Mouse (Mus musculus): Measurements from ENCODE around the gene Flnb. TPM values are rescaled to one million over a fixed set of nuclear protein-coding genes. Genes with fewer than 3 reads are reported as not detected.

Gene Flnb
- polyA plus RNA-seq, 1 experiment from 2014 or later = 14.4 TPM

DNA sequence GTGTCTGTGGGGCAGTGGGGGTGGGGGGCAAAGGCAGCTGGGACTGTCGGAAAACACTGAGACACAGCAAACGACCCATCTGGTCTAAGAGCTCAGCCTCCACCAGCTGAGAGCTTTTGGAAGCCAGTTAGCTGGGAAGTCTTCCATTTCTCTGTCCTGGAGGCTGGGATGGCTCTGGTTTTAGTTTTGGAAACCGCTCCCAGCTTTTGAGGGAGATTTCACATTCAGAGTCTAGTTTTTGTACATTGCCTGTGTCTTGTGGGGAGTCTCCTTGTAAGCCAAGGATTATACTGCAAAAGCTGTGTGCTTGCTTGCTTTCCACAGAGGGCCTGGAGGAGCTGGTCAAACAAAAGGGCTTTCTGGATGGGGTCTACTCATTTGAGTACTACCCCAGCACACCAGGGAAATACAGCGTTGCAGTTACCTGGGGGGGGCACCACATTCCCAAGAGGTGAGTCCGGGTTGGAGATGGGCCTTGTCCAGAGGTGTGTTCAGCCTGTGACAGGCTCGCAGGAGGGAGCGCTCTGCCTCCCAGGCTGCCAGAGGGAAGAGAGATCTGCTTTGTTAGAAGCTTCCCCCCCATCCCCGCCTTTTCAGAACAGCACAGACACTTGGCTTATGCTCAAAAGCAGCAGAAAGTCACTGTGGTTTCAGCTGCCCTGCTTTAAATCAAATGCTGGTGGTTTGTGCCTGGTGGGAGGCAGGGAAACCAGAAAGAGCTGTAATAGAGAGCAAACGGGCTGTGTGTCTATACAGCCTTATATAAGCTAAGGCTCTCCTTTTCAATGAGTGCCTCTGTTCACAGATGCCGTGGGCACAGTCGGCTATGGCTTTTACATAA is 71.3 kb downstream of the Flnb start:
- Histone ChIP-seq H3K36me3 (ENCODE audit: control insufficient read depth, insufficient read depth, low read length) (no peaks in the 10 kb centered on the region; the same call in none of the 2 replicates), H3K4me2 (ENCODE audit: low read depth) (no peak overlapping the region), H3K9ac (ENCODE audit: low read length) (peak overlapping the region; percentile 27), H3K27me3 (ENCODE audit: control insufficient read depth, insufficient read depth, low read length) (no peaks in the 10 kb centered on the region), H3K4me1 (ENCODE audit: control insufficient read depth, insufficient read depth, low read length) (no peaks in the 10 kb centered on the region), H3K9me3 (ENCODE audit: control insufficient read depth, low read length) (no peaks in the 10 kb centered on the region), H3K4me3 (ENCODE audit: low read depth, low read length) (no peak overlapping the region), H3K27ac (ENCODE audit: low read depth, low read length) (peak overlapping the region; percentile 78)
- DNase-seq (ENCODE audit: low spot score) = peak; percentile 26
- ATAC-seq (ENCODE audit: insufficient read depth, low FRiP score, low TSS enrichment) = peak; percentile 81
- WGBS = 52% methylated on average over 11 of the region's 11 CpGs

DNA sequence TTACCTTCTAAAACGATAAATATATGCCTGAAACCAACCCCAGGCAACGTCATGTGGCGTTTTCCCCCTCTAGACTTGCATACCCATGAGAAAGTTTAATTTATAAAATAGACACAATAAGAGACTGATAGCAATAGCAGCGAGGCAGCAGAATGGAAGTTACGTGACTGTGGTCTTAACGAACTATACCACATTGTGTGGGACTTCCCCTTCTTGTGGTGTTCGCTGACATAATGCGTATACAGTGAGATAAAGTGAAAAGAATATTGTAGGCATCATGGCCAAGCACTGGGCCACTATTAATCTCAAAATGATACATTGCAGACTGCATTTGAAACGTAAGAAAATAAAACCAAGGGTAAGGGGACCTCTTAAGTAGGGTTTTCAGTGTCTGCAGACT is 72.1 kb downstream of the Flnb start:
- no peak overlapping the region for H3K9ac ChIP-seq (ENCODE audit: low read length)
- no peaks in the 10 kb centered on the region for H3K4me1 ChIP-seq (ENCODE audit: control insufficient read depth, insufficient read depth, low read length)
- no peak for DNase-seq (ENCODE audit: low spot score)
- H3K4me2 ChIP-seq (ENCODE audit: low read depth) = no peak overlapping the region
- H3K9me3 ChIP-seq (ENCODE audit: control insufficient read depth, low read length) = no peaks in the 10 kb centered on the region
- no peaks in the 10 kb centered on the region for H3K27me3 ChIP-seq (ENCODE audit: control insufficient read depth, insufficient read depth, low read length)
- ATAC-seq (ENCODE audit: insufficient read depth, low FRiP score, low TSS enrichment) = peak; percentile 24; the same call in 1 of the 2 replicates
- 81% methylated on average over 9 of the region's 9 CpGs for WGBS
- H3K4me3 ChIP-seq (ENCODE audit: low read depth, low read length) = no peak overlapping the region
- H3K36me3 ChIP-seq (ENCODE audit: control insufficient read depth, insufficient read depth, low read length) = no peaks in the 10 kb centered on the region; the same call in 1 of the 2 replicates
- 0 out of 2 replicates have a peak overlapping the region, but pooled peaks have one; percentile 78 for H3K27ac ChIP-seq (ENCODE audit: low read depth, low read length)

DNA sequence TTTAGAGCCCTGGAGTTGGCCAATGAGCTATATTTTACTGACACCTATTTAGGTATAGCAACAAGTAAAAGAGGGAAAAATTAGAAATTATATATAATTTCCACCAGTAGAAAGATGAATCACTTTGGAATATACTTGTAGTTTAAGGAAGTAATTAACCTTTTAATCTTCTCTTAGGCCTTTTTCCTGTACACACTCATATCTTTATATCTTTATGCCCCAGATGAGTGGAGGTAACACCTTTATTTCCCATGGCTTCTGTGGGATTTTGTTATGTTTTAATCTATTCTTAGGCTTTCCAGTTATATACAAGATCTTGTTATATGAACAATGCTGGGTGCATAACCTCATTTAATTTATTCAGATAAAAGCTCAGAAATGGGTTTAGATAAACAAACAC is 73.6 kb downstream of the Flnb start:
- no peak overlapping the region for H3K27ac ChIP-seq (ENCODE audit: low read depth, low read length)
- no peak overlapping the region for H3K4me3 ChIP-seq (ENCODE audit: low read depth, low read length)
- DNase-seq (ENCODE audit: low spot score) = no peak
- H3K9ac ChIP-seq (ENCODE audit: low read length) = no peak overlapping the region
- H3K36me3 ChIP-seq (ENCODE audit: control insufficient read depth, insufficient read depth, low read length) = peaks cover 2% of the 10 kb centered on the region
- H3K4me1 ChIP-seq (ENCODE audit: control insufficient read depth, insufficient read depth, low read length) = no peaks in the 10 kb centered on the region
- H3K27me3 ChIP-seq (ENCODE audit: control insufficient read depth, insufficient read depth, low read length) = no peaks in the 10 kb centered on the region
- no peak for ATAC-seq (ENCODE audit: insufficient read depth, low FRiP score, low TSS enrichment)
- no peak overlapping the region for H3K4me2 ChIP-seq (ENCODE audit: low read depth)
- no peaks in the 10 kb centered on the region for H3K9me3 ChIP-seq (ENCODE audit: control insufficient read depth, low read length)

DNA sequence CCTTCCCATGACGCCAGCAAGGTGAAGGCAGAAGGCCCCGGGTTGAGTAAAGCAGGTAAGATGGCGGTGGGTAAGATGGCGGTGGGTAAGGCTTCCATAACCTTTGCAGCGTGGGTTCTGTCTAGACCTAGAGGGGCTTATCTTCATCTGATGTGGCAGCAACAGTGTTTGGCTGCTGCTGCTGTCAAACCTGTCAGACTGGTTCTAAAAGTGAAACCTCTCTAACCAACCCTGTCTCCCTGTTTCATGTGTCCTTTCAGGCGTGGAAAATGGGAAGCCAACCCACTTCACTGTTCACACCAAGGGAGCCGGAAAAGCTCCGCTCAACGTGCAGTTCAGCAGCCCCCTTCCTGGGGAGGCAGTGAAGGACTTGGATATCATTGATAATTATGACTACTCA is 78.4 kb downstream of the Flnb start:
- Histone ChIP-seq H3K27ac (ENCODE audit: low read depth, low read length) (no peak overlapping the region), H3K4me3 (ENCODE audit: low read depth, low read length) (no peak overlapping the region), H3K27me3 (ENCODE audit: control insufficient read depth, insufficient read depth, low read length) (no peaks in the 10 kb centered on the region), H3K9ac (ENCODE audit: low read length) (no peak overlapping the region), H3K36me3 (ENCODE audit: control insufficient read depth, insufficient read depth, low read length) (peaks cover 2% of the 10 kb centered on the region), H3K4me1 (ENCODE audit: control insufficient read depth, insufficient read depth, low read length) (no peaks in the 10 kb centered on the region), H3K9me3 (ENCODE audit: control insufficient read depth, low read length) (no peaks in the 10 kb centered on the region), H3K4me2 (ENCODE audit: low read depth) (no peak overlapping the region)
- ATAC-seq (ENCODE audit: insufficient read depth, low FRiP score, low TSS enrichment) (no peak), DNase-seq (ENCODE audit: low spot score) (no peak)
- 92% methylated on average over 9 of the region's 9 CpGs for WGBS

DNA sequence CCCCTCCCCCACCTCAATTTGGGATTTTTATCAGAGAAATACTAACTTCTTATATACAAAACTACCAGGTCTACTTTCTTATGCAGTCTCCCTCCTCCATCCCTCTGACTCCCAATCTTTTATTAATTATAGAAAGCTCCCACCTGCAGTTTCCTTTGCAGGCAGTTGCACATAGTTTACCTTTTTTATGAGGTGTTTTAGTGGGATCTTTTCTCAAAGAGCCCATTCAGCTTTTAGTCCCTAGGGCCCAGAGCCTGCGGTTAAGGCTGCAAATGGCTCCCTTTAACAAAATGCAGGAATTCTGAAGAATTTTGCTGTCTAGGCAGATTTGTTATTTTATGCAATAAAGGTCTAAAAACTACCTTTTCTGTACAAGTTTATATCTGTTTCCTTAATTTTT is 78.9 kb downstream of the Flnb start:
- Histone ChIP-seq H3K9me3 (ENCODE audit: control insufficient read depth, low read length) (no peaks in the 10 kb centered on the region), H3K9ac (ENCODE audit: low read length) (no peak overlapping the region), H3K36me3 (ENCODE audit: control insufficient read depth, insufficient read depth, low read length) (peaks cover 2% of the 10 kb centered on the region), H3K27ac (ENCODE audit: low read depth, low read length) (no peak overlapping the region), H3K27me3 (ENCODE audit: control insufficient read depth, insufficient read depth, low read length) (no peaks in the 10 kb centered on the region), H3K4me3 (ENCODE audit: low read depth, low read length) (no peak overlapping the region), H3K4me1 (ENCODE audit: control insufficient read depth, insufficient read depth, low read length) (no peaks in the 10 kb centered on the region), H3K4me2 (ENCODE audit: low read depth) (no peak overlapping the region)
- WGBS = 82% methylated on average over 1 of the region's 1 CpGs
- no peak for ATAC-seq (ENCODE audit: insufficient read depth, low FRiP score, low TSS enrichment)
- DNase-seq (ENCODE audit: low spot score) = no peak

DNA sequence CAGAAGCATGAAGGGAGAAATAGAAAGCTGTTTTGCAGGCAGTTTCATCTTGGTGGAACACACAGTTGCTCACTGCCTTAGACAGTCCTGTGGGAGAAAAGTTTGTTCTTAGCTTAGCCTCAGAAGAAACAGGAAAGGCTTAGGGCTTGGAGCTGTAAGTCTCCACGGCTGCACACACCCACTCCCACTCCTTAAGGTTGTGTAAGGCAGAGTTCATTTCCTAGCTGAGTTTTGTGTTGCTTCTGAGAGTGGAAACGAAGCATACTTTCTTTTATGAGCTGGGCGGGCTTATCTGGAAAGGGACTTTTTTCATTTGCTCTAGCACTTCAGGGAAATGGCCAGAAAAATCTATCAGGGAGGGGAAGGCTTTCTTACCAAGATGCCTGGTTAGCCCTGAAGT is 82.2 kb downstream of the Flnb start:
- no peaks in the 10 kb centered on the region for H3K4me1 ChIP-seq (ENCODE audit: control insufficient read depth, insufficient read depth, low read length)
- H3K27me3 ChIP-seq (ENCODE audit: control insufficient read depth, insufficient read depth, low read length) = no peaks in the 10 kb centered on the region
- 65% methylated on average over 3 of the region's 3 CpGs for WGBS
- ATAC-seq (ENCODE audit: insufficient read depth, low FRiP score, low TSS enrichment) = no peak
- H3K4me2 ChIP-seq (ENCODE audit: low read depth) = no peak overlapping the region
- no peaks in the 10 kb centered on the region for H3K9me3 ChIP-seq (ENCODE audit: control insufficient read depth, low read length)
- H3K4me3 ChIP-seq (ENCODE audit: low read depth, low read length) = no peak overlapping the region
- DNase-seq (ENCODE audit: low spot score) = no peak
- peaks cover 2% of the 10 kb centered on the region for H3K36me3 ChIP-seq (ENCODE audit: control insufficient read depth, insufficient read depth, low read length)
- H3K27ac ChIP-seq (ENCODE audit: low read depth, low read length) = no peak overlapping the region
- no peak overlapping the region for H3K9ac ChIP-seq (ENCODE audit: low read length)

DNA sequence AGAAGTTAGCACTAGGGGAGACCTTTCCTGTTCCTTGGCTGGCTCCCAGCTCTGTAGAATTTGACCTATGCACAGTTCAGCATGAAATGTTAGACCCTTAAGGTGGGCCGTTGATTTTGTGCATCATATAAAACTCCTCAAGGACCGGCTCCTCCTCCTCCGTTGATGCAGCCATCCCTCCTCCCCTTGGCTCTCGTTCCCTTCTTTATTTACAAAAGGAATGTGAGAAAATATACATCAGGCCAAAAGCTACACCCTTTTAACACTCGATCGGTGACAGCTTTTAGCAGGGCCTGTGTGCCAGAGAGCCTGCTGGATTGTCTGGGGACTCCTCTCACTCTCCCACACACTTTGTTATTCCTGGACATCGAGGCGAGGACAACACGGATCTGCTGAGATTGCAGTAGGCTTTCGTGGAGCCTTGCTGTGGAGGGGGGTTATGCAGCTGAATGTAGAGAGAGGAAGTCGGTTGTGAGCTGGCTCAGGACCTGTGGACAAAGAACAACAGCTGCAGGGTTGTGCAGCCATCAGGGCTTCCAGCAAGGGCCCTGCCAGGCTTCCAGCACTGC is 82.8 kb downstream of the Flnb start:
- peaks cover 2% of the 10 kb centered on the region for H3K36me3 ChIP-seq (ENCODE audit: control insufficient read depth, insufficient read depth, low read length)
- H3K27me3 ChIP-seq (ENCODE audit: control insufficient read depth, insufficient read depth, low read length) = no peaks in the 10 kb centered on the region
- ATAC-seq (ENCODE audit: insufficient read depth, low FRiP score, low TSS enrichment) (no peak), DNase-seq (ENCODE audit: low spot score) (peak; percentile 28)
- no peak overlapping the region for H3K4me3 ChIP-seq (ENCODE audit: low read depth, low read length)
- no peaks in the 10 kb centered on the region for H3K9me3 ChIP-seq (ENCODE audit: control insufficient read depth, low read length)
- no peak overlapping the region for H3K9ac ChIP-seq (ENCODE audit: low read length)
- WGBS = 63% methylated on average over 11 of the region's 11 CpGs
- H3K4me2 ChIP-seq (ENCODE audit: low read depth) = no peak overlapping the region
- H3K4me1 ChIP-seq (ENCODE audit: control insufficient read depth, insufficient read depth, low read length) = no peaks in the 10 kb centered on the region
- H3K27ac ChIP-seq (ENCODE audit: low read depth, low read length) = no peak overlapping the region

DNA sequence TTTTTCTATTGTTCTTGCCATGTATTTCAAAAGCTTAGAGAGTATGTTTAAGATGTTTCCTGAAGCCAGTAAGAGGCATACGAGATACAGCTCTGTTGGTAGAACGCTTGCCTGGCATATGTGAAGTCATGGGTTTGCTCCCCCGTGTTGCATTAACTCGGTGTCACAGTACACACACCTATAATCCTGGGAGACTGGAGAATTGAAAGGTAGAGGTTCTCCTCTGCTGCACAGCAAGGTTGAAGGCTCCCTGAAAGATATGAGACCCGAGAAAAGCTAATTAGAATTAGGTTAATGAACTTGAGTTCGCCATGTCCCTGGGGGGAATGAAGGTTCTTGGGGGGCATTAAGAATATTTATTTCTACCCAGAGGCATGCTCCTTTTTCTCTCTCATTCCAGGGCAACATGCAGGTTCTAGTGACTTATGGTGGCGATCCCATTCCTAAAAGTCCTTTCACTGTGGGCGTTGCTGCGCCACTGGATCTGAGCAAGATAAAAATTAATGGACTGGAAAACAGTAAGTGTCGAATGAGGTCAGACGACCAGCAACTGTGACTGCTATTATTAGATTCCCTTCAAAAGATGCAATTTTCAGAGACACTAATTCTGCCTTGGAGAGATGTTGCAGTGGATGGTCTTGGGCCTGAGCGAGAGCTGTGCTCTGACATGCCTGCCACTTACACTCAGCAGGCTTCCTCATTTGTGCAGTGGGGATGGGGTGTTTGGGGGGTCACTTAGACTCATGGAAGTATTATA is 83.9 kb downstream of the Flnb start:
- DNase-seq (ENCODE audit: low spot score) = no peak
- WGBS = 63% methylated on average over 12 of the region's 12 CpGs
- peak; percentile 58; the same call in 1 of the 2 replicates for ATAC-seq (ENCODE audit: insufficient read depth, low FRiP score, low TSS enrichment)
- H3K27ac ChIP-seq (ENCODE audit: low read depth, low read length) = 0 out of 2 replicates have a peak overlapping the region, but pooled peaks have one; percentile 27
- H3K4me2 ChIP-seq (ENCODE audit: low read depth) = no peak overlapping the region
- H3K27me3 ChIP-seq (ENCODE audit: control insufficient read depth, insufficient read depth, low read length) = no peaks in the 10 kb centered on the region
- no peak overlapping the region for H3K4me3 ChIP-seq (ENCODE audit: low read depth, low read length)
- no peaks in the 10 kb centered on the region; the same call in 1 of the 2 replicates for H3K36me3 ChIP-seq (ENCODE audit: control insufficient read depth, insufficient read depth, low read length)
- no peak overlapping the region for H3K9ac ChIP-seq (ENCODE audit: low read length)
- no peaks in the 10 kb centered on the region for H3K4me1 ChIP-seq (ENCODE audit: control insufficient read depth, insufficient read depth, low read length)
- no peaks in the 10 kb centered on the region for H3K9me3 ChIP-seq (ENCODE audit: control insufficient read depth, low read length)

Data from neural tube, embryonic 11.5 days (tissue).